ENCODE assay signal across 9 mouse cellular contexts in genomic region chr14:74945266-74946215, GRCm38 (mm10). TPM values are rescaled to one million over a fixed set of nuclear protein-coding genes. Genes with fewer than 3 reads are reported as not detected.
DNase-seq lines count a peak whose midpoint lies in the region; ATAC-seq and TF ChIP-seq lines count a peak whose summit lies in the region.
"Had no signal": no experiment of that assay in that cellular context is flagged by ENCODE, and none has a peak within 500 bp of the region (broad histone marks: within the 10 kb centered on the region; RNA-seq: fewer than 3 reads in every experiment).

No protein-coding gene starts in this region.

- peaks cover 35% of the 10 kb centered on the region for H3K4me1 ChIP-seq in heart, embryonic 12.5 days (replicated peaks)
- H3K4me1 ChIP-seq in bone marrow macrophage, adult 2 months (ENCODE audit: control insufficient read depth, insufficient read depth, low read length) = peaks cover 38% of the 10 kb centered on the region
- H3K4me1 ChIP-seq in hindbrain, embryonic 15.5 days (replicated peaks) = peaks cover 29% of the 10 kb centered on the region
- peaks cover 24% of the 10 kb centered on the region for H3K4me1 ChIP-seq in midbrain, embryonic 14.5 days (ENCODE audit: control insufficient read depth, insufficient read depth, low read length)

- peak overlapping the region; percentile 91 for H3K4me3 ChIP-seq in heart, embryonic 12.5 days
- H3K4me3 ChIP-seq in bone marrow macrophage, adult 2 months (ENCODE audit: insufficient read depth, low read length) = peak overlapping the region; percentile 92
- H3K4me3 ChIP-seq in hindbrain, embryonic 15.5 days = peak overlapping the region; percentile 92
- H3K4me3 ChIP-seq in midbrain, embryonic 14.5 days (replicated peaks; ENCODE audit: low read depth, low read length) = peak overlapping the region; percentile 88

- no peaks in the 10 kb centered on the region for H3K9me3 ChIP-seq in heart, embryonic 12.5 days (replicated peaks)
- H3K9me3 ChIP-seq in hindbrain, embryonic 15.5 days = no peaks in the 10 kb centered on the region
- no peaks in the 10 kb centered on the region for H3K9me3 ChIP-seq in midbrain, embryonic 14.5 days (ENCODE audit: control insufficient read depth, low read length)

- H3K27ac ChIP-seq in heart, embryonic 12.5 days (ENCODE audit: poor library complexity, severe bottlenecking) = peak overlapping the region; percentile 90
- peak overlapping the region; percentile 73 for H3K27ac ChIP-seq in bone marrow macrophage, adult 2 months (ENCODE audit: insufficient read depth, low read depth, low read length)
- peak overlapping the region; percentile 96; the same call in 1 of the 2 replicates for H3K27ac ChIP-seq in hindbrain, embryonic 15.5 days (replicated peaks)
- no peak overlapping the region for H3K27ac ChIP-seq in midbrain, embryonic 14.5 days (replicated peaks; ENCODE audit: low read depth, low read length)

- TF ChIP-seq POLR2A in bone marrow macrophage, adult 2 months (IDR thresholded peaks at IDR 0.05; ENCODE audit: borderline replicate concordance, low read depth, low read length) = no peak

- intact Hi-C loops in heart, postnatal 14 days (cut with DNase I) = loop anchor here (2.0 to 10.0 kb wide), 5 partner anchors 43 to 153 kb away; no protein-coding TSS in a partner anchor

- no peak for ATAC-seq in heart, embryonic 12.5 days (ENCODE audit: insufficient number of reproducible peaks, low FRiP score)
- no peak for ATAC-seq in hindbrain, embryonic 15.5 days (ENCODE audit: low FRiP score, low read depth)
- ATAC-seq in midbrain, embryonic 14.5 days (ENCODE audit: low FRiP score, low TSS enrichment) = no peak

- no peaks in the 10 kb centered on the region for H3K27me3 ChIP-seq in heart, embryonic 12.5 days (replicated peaks)
- H3K27me3 ChIP-seq in hindbrain, embryonic 15.5 days = no peaks in the 10 kb centered on the region
- H3K27me3 ChIP-seq in midbrain, embryonic 14.5 days (ENCODE audit: control insufficient read depth, insufficient read depth, low read length) = no peaks in the 10 kb centered on the region
- H3K27me3 ChIP-seq: Patski had no signal

- WGBS in heart, embryonic 12.5 days = 62% methylated on average over 11 of the region's 11 CpGs
- 84% methylated on average over 11 of the region's 11 CpGs for WGBS in hindbrain, embryonic 15.5 days
- WGBS in midbrain, embryonic 14.5 days = 87% methylated on average over 11 of the region's 11 CpGs

- TF ChIP-seq CTCF in bone marrow macrophage, adult 2 months (IDR thresholded peaks at IDR 0.05; ENCODE audit: low read depth, low read length) = no peak

- peaks cover 3% of the 10 kb centered on the region; the same call in 1 of the 2 replicates for H3K36me3 ChIP-seq in heart, embryonic 12.5 days
- H3K36me3 ChIP-seq in hindbrain, embryonic 15.5 days = no peaks in the 10 kb centered on the region
- H3K36me3 ChIP-seq in midbrain, embryonic 14.5 days (ENCODE audit: control insufficient read depth, insufficient read depth, low read length) = no peaks in the 10 kb centered on the region

- H3K9ac ChIP-seq in heart, embryonic 12.5 days = peak overlapping the region; percentile 93
- H3K9ac ChIP-seq in hindbrain, embryonic 15.5 days = peak overlapping the region; percentile 94
- H3K9ac ChIP-seq in midbrain, embryonic 14.5 days (replicated peaks; ENCODE audit: low read length) = peak overlapping the region; percentile 92; the same call in 1 of the 2 replicates

- no peak for DNase-seq in heart, postnatal 14 days
- DNase-seq in midbrain, embryonic 14.5 days = no peak
- DNase-seq in yolk sac, embryonic 10.5 days (ENCODE audit: low spot score) = no peak
- DNase-seq in spleen, postnatal 10 days (ENCODE audit: low spot score in 2 of 2) = no peak
- DNase-seq in testis, postnatal 14 days (ENCODE audit: low spot score) = no peak

- peak overlapping the region; percentile 93 for H3K4me2 ChIP-seq in heart, embryonic 12.5 days
- peak overlapping the region; percentile 75 for H3K4me2 ChIP-seq in hindbrain, embryonic 15.5 days
- H3K4me2 ChIP-seq in midbrain, embryonic 14.5 days (ENCODE audit: low read length) = peak overlapping the region; percentile 71

RNA-seq across cellular contexts. Expression of gene Lrch1, which starts 2.1 kb away (rescaled TPM):
- polyA plus RNA-seq in heart, embryonic 12.5 days (2016; fragmentation: Nextera tagmentation; extraction: Ambion mirVana) = 16.2 and 16.6 TPM in 2 replicates
- 10 to 100 TPM; 17.5 to 18.5 TPM for total RNA-seq in heart, postnatal 14 days (2021)
- 21.3 and 21.8 TPM in 2 replicates for polyA plus RNA-seq in bone marrow macrophage, adult 2 months (2012; ENCODE audit: insufficient read depth, insufficient read length, missing spikeins)
- 17.4 and 20.2 TPM in 2 replicates for polyA plus RNA-seq in hindbrain, embryonic 15.5 days (2015; fragmentation: Nextera tagmentation; extraction: Ambion mirVana)
- 14.3 and 19.4 TPM in 2 replicates for polyA plus RNA-seq in midbrain, embryonic 14.5 days (2014; fragmentation: Nextera tagmentation; extraction: Ambion mirVana)
